Mouse (Mus musculus): ENCODE data around the gene Mlkl.

Gene Mlkl

DNA sequence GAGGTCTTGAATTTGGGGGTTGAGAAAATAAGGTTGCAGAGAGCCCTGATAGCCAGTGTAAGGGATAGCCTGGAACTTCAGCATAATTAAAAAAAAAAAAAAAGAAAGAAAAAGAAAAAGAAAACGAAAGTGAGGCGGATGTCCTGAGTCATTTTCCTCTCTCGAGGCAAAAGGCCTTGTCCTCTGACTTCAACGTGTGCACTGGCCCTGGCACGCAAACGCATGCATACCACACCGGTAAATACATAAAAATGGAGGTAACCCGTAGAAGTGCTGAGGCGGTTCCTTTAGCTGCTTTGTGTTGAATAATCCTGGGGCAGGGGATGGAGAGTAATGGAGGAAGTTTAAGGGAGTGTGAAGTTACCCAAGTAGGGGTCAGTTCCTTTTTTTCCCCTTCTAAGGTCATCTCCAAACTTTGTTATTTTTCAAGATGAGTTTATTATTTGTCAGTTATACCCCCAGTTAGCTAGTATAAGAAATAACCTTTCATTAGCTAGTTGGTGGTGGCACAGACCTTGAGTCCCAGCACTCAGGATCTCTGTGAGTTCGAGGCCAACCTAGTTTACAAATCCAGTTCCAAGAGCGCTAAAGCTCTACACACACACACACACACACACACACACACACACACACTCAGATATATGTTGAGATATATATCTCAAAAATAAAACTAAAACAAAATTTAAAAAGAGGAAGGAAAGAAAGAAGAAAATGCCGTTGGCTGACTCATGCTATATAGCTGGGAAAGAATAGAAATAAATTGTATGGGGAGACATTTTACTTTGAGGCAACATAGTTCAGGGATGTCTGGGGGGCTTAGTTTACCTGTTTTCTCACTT, 612 bp upstream of the Mlkl start:
- ChIA-PET POLR2A (interaction anchor here in 3 of 4 experiments (0.7 to 1.2 kb wide), 7 partner anchors 27 to 1190 kb away, joined by 3 to 8 read pairs (median 3); partner anchors contain the start of gene Rfwd3 (in 1 of the 3)), CTCF (interaction anchor here in 2 of 4 experiments (0.5 to 1.7 kb wide), 9 partner anchors 12 to 674 kb away, joined by 3 to 7 read pairs (median 3); partner anchors contain the start of gene Rfwd3 (in 1 of the 2))

DNA sequence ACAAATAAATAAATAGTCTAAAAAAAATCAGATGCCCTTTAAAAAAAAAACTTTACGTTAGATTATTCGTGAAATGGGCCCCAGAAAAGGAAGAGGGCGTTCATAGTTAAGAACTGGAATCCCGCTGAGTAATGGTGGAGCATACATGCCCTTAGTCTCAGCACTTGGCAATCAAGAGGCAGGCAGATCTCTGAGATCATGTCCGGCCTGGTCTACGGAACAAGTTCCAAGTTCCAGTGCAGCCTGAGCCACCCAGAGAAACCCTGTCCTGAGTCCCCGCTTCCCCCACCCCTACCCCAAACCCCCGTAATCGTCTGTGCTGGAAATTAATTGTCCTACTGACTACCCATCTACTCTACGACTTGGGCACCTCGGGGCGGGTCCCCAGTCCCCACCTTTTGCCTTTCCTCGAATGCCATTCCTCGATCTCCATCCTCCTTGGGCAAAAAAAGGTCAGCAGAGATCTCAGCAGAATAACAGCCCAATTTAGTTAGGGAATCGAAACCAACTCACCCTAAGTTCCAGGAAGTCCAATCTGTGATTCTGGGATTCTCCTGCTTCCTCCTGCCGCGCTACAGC, 577 bp downstream of the Mlkl start:
- ChIA-PET CTCF (interaction anchor here in 2 of 4 experiments (0.6 to 1.7 kb wide), 6 partner anchors 13 to 411 kb away, joined by 3 to 6 read pairs (median 3); partner anchors contain the start of gene Rfwd3 (in 1 of the 2)), POLR2A (interaction anchor here in 1 of 4 experiments (0.6 to 1.2 kb wide), 2 partner anchors 29 to 321 kb away, joined by 3 to 6 read pairs; no protein-coding TSS in a partner anchor)

DNA sequence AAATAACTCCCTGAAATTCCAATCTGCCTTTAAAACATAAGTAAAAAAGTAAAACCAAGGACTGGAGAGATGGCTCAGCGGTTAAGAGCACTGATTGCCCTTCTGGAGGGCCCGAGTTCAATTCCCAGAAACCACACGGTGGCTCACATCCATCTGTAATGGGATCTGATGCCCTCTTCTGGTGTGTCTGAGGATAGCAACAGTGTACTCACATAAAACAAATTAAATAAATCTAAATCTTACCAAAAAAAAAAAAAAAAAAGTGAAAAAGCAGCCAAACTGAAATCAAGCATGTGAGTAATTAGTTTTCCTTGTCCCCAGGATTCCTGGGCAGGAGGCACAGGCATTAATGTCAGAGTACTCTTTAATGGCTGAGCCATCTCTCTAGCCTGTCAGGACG, 1.3 kb downstream of the Mlkl start:
- ChIA-PET POLR2A (no interaction called here), CTCF (interaction anchor here in 1 of 4 experiments (1.0 kb wide), 1 partner anchor 102 kb away, joined by 4 read pairs; no protein-coding TSS in a partner anchor)

DNA sequence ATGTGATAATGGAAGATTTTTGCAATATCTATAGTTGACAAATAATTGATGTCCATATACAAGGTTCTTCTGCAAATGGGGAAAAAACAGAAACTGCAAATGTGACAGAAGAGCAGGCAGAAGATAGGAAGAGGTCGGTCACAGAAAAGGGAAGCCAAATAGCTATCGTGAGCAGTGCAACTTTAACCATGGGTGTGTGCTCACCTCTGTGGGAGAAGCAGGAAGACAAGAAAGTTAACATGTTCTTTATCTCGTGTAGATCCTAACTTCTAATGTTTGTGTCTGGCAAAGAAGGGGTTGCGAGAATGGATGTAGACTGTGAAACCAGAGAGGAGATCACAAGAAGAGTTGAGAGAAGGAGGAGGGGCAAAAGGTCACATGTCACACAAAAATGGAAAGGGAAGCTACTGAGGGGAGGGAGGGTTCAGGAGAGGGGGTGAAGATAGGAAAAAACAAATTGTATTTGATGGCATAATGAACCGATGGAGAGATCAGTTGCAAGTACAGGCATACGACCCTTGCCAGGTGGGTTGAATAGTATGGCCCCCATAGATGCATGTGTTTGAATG, 12.7 kb downstream of the Mlkl start:
- CTCF ChIA-PET: no interaction called here
- POLR2A ChIA-PET: interaction anchor here in 1 of 4 experiments (0.6 kb wide), 1 partner anchor 13 kb away, joined by 3 read pairs; no protein-coding TSS in a partner anchor

DNA sequence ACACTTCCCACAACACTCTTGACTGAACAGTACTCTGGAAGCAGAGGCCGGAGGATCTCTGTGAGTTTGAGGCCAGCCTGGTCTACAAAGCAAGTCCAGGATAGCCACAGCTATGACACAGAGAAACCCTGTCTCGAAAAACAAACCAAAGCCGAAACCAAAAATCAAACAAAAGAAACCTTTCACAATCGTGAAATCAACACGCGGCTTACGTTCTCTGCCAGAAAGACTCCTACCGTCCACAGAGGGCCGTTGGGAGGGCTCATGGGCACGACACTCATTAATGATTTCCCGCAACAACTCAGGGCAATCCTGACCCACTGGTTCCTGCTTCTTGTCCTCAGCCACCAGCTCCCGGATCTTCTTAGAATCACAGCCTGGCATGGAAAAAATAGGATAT, 23.2 kb downstream of the Mlkl start:
- ChIA-PET CTCF (interaction anchor here in 1 of 4 experiments (0.8 kb wide), 1 partner anchor 15 kb away, joined by 6 read pairs; the partner anchor contains the start of gene Rfwd3), POLR2A (interaction anchor here in 2 of 4 experiments (0.7 to 2.1 kb wide), 3 partner anchors 15 to 18 kb away, joined by 3 to 12 read pairs (median 5); partner anchors contain the start of gene Rfwd3 (in 1 of the 2))

DNA sequence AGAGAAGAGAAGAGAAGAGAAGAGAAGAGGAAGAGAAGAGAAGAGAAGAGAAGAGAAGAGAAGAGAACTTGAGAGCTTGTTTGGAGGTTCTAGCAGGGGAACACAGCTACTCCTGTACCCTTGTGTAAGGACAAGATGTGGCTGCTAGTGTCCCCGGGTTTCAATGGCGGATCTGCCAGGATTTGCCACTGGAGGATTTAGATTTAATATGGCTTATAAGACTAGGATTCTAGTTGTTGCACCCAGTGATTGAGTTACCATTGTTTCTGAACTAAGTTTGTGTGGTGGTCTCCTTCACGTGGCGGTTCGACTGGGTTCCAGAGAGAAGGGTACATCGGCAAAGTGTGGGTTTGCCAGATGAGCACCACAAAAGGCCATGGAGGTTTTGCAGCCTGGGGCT, 24.0 kb downstream of the Mlkl start:
- ChIA-PET CTCF (interaction anchor here in 1 of 4 experiments (0.6 to 2.3 kb wide), 3 partner anchors 9 to 222 kb away, joined by 4 to 7 read pairs (median 6); partner anchors contain the start of genes Rfwd3 and Znrf1), POLR2A (interaction anchor here in 3 of 4 experiments (0.7 to 2.1 kb wide), 3 partner anchors 10 to 18 kb away, joined by 3 to 12 read pairs (median 4); partner anchors contain the start of gene Rfwd3 (in 1 of the 3))

DNA sequence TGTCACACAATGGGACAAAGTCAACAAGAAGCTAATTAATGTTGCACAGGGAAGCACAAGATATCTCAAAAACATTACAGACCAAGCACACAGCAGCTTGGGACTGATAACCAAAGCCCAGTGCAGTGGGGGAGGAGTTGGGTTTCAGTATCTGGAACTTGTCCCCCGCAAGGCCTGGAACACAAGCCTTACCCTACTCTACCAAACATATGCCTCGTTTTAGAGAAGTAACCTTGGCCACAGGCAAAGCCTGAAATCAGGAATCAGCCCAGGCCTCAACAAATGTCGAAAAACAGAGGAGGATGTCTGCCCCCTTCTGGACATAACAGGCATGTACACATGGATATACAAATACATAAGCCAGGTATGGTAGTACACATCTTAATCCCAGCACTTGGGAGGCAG, 25.2 kb downstream of the Mlkl start:
- POLR2A ChIA-PET: interaction anchor here in 2 of 4 experiments (0.7 to 1.7 kb wide), 5 partner anchors 9 to 279 kb away, joined by 3 to 8 read pairs (median 4); partner anchors contain the start of gene Rfwd3 (in 2 of the 2)

DNA sequence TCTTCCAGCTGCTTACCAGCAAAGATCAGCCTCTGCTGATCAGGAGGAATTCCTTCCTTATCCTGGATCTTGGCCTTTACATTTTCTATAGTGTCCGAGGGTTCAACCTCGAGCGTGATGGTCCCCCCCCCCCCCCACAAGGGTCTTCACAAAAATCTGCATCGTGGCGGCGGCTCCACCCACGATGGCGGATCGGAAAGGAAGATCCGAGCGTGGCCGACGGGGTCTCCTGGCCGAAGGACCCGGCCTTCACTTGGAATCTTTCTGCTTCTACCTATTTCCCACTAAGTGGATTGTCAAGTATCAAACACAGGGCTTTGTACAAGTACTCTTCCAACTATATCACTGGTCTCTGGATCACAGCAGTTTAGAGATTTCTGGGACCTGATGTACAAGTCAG, 28.0 kb downstream of the Mlkl start:
- ChIA-PET POLR2A (interaction anchor here in 2 of 4 experiments (0.7 to 1.3 kb wide), 2 partner anchors 10 to 184 kb away, joined by 3 read pairs; partner anchors contain the start of gene Rfwd3 (in 1 of the 2)), CTCF (interaction anchor here in 3 of 4 experiments (0.5 to 1.8 kb wide), 3 partner anchors 10 to 128 kb away, joined by 3 read pairs; partner anchors contain the start of gene Rfwd3 (in 2 of the 3))

More for the DNA sequence above, 25.2 kb downstream of the Mlkl start:
- CTCF ChIA-PET: interaction anchor here in 3 of 4 experiments (0.8 to 2.3 kb wide), 5 partner anchors 8 to 126 kb away, joined by 3 to 8 read pairs (median 6); partner anchors contain the start of gene Rfwd3 (in 1 of the 3)

DNA sequence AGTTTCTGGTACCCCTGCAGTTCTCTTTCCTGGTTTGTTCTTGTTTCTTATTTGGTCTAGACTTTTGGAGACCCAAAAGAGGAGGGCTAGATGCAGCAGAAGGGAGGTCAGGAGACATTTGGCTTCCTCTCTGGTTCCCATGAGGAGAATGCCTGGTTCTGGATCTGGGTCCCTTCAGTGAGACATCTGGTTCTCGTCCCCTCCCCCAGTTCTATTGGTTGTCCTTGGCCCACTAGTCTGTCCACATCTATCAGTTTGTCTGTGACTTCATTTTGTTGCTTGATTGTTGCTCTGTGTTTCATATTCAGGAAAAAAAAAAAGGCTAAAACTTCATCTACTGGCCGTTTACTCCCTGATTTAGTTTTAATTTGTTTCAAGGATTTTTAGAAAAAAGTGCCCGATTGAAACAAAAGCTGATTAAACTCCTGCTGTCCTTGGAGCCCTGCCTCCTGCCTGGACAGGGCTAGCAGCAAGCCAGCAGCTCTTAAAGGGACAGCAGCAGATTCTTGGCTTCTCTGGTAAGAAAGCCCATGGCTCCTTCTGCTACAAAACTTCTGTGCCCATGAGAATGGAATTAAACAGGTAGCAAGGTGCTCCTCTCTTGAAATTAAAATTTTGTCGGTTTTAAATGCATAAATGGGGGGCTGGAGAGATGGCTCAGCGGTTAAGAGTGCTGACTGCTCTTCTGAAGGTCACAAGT, 32.8 kb downstream of the Mlkl start:
- CTCF ChIA-PET: interaction anchor here in 2 of 4 experiments (0.7 to 1.1 kb wide), 3 partner anchors 8 to 87 kb away, joined by 4 to 7 read pairs (median 4); no protein-coding TSS in a partner anchor
- POLR2A ChIA-PET: interaction anchor here in 2 of 4 experiments (0.7 to 1.3 kb wide), 5 partner anchors 23 to 461 kb away, joined by 3 to 4 read pairs (median 4); partner anchors contain the start of gene Glg1 (in 1 of the 2)

DNA sequence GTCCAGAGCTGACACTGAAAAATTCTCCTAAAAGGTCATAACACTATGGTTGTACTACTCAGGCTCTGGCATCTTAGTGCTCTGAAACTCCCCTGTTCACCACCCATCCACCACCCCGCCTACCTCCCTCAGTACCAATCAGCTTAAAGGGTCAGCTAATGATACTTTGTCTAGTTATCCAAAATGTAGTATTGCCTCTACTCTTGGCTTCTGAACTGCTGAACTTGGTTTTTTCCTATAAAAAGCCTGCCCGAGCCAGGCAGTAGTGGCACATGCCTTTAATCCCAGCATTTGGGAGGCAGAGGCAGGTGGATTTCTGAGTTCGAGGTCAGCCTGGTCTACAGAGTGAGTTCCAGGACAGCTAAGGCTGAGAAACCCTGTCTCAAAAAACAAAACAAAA, 33.6 kb downstream of the Mlkl start:
- ChIA-PET CTCF (interaction anchor here (0.6 to 1.3 kb wide), 7 partner anchors 8 to 675 kb away, joined by 3 to 8 read pairs (median 6); no protein-coding TSS in a partner anchor), POLR2A (interaction anchor here in 3 of 4 experiments (0.6 to 1.7 kb wide), 21 partner anchors 9 to 675 kb away, joined by 3 to 5 read pairs (median 3); partner anchors contain the start of genes Cfdp1 (in 1 of the 3) and Glg1 (in 1 of the 3))

DNA sequence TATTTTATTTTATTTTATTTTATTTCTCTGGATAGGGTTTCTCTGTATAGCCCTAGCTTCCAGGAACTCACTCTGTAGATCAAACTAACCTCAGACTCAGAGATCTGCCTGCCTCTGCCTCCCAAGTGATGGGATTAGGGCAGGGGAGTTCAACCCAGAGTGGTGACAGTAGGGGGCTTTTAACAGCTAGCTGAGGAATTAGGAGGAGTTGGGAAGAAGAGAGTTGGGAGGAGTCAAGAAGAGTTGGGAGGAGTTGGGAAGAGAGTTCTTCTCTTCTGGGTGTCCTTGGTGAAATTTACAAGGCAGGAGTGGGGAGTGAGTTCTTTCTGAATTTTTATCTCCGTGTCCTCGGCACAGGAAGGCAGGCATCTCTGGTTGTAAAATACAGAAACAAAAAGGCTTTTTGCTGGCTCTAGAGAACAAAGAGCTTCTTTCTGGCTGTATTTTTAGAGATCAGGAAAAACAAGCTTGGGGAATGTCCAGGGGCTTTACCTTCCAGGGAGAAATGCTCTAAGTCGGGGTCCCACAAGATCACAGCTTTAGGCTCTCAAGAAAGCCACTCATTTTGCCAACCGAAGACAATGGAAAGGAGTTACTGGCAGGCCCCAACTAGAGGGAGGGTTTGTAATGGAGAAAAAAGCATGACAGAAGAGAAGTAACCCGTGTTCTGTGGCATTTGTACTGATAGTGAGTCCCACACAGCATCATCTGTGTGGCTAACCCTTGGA, 34.7 kb downstream of the Mlkl start:
- CTCF ChIA-PET: interaction anchor here in 2 of 4 experiments (0.6 to 1.3 kb wide), 2 partner anchors 22 to 674 kb away, joined by 4 to 7 read pairs; no protein-coding TSS in a partner anchor
- POLR2A ChIA-PET: interaction anchor here in 3 of 4 experiments (0.6 to 1.7 kb wide), 13 partner anchors 10 to 673 kb away, joined by 3 to 5 read pairs (median 3); no protein-coding TSS in a partner anchor

DNA sequence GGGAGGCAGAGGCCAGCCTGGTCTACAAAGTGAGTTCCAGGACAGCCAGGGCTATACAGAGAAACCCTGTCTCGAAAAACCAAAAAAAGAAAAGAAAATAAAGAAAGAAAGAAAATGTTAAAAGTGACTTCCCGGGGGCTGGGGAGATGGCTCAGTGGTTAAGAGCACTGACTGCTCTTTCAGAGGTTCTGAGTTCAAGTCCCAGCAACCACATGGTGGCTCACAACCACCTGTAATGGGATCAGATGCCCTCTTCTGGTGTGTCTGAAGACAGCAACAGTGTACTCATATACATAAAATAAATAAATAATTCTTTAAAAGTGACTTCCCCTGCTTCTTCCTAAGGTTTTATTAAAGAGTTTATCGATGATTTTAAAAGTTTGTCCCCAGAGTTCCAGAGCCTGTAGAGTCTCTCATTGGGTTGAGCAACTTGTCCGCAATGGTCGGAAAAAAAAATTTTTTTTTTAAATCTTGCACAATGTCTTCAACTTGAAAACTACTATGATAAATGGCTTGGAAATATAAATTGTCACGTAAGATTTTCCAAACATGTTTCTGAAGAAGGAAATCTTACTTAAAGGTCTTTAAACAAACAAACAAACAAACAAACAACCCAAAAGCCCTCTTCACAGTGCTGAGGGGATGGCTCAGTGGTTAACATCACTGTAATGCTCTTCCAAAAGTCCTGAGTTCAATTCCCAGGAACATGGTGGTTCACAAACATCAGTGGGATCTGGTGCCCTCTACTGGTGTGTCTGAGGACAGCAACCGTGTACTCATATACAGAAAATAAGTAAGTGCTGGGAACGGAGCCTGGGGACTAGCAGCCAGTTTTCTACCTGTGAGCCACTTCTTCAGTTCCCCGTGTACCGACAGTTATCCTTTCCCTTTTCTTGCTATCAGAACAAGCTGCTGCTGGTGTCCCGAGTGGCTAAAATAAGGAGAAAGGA, 37.1 kb downstream of the Mlkl start:
- CTCF ChIA-PET: interaction anchor here in 3 of 4 experiments (0.6 to 1.1 kb wide), 15 partner anchors 22 to 1331 kb away, joined by 3 to 7 read pairs (median 4); partner anchors contain the start of genes Ddx19b (in 1 of the 3) and Mlkl (in 1 of the 3)
- POLR2A ChIA-PET: interaction anchor here (0.7 to 2.9 kb wide), 85 partner anchors 7 to 778 kb away, joined by 3 to 60 read pairs (median 4); partner anchors contain the start of genes Glg1 (in 3 of the 4), Aars (in 1 of the 4), Ddx19a (in 1 of the 4) and Ddx19b (in 1 of the 4)

DNA sequence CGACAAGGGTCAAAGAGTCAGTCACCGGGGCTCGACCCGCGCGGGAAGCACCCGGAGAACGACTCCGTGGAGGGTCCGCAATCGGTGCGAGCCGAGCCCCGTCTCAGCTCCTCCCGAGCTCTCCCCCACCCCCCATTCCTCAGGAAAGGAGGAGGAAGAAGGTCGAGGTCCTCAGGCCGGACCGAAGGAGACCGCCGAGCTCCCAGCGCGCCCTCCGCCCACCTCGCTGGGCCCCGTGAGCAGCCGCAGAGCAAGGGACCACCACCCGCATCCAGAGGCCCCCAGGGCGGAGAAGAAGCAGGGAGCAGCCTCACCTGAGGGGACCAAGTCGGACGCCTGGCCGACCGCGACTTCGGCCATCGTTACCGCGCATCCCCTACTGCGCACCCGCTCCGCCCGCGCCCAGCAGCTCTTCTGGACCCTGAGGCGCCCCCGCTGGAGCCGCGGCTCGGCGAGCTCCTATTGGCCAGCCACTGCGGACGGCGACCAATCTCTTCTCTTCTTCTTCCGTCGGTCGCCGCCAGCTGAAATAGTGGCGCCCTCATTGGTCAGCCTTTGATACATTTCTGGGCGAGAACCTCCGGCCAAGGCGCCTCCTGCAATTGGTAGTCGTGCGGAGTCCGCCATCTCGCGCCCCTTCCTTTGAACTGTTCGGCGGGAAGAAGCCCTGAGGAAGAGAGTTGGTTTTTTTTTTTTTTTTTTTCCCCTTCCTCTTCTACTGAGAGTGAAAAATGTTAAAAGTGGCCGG, 38.0 kb downstream of the Mlkl start, which contains the start of gene Rfwd3:
TSS of gene Rfwd3 (minus strand) at position 402 of the 748 bp plus-strand sequence.
- POLR2A ChIA-PET: interaction anchor here (0.6 to 2.9 kb wide), 126 partner anchors 8 to 1045 kb away, joined by 3 to 60 read pairs (median 4); partner anchors contain the start of genes Glg1 (in 3 of the 4), Aars (in 1 of the 4), Ddx19a (in 1 of the 4) and Ddx19b (in 1 of the 4)
- CTCF ChIA-PET: interaction anchor here (0.5 to 1.2 kb wide), 37 partner anchors 9 to 1330 kb away, joined by 3 to 14 read pairs (median 4); partner anchors contain the start of genes Ddx19b (in 1 of the 4), Fuk (in 1 of the 4), Glg1 (in 1 of the 4) and Il34 (in 1 of the 4)

DNA sequence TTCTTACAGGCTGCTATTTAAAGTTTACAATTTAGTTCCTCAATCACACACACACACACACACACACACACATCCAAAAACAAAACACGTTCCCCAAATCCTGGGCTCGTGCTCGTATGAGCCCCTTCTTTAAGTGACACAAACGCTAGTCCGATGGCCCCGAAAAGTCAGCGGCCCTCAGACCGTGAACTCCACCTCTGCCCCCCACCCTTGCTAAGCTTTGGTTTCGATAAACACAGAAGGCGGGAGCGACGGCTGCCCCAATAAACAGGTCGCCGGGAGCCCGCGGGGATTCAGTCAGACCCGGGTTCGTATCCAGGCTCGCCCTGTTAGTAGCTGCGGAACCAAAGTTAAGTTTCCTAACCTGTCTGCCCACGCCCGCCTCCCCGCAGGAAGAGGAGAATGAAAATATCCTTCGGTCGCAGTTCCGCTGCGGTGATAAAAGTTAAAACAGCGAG, 38.6 kb downstream of the Mlkl start:
- POLR2A ChIA-PET: interaction anchor here (0.6 to 2.9 kb wide), 92 partner anchors 8 to 777 kb away, joined by 3 to 60 read pairs (median 4); partner anchors contain the start of genes Glg1 (in 3 of the 4), Aars (in 1 of the 4), Ddx19a (in 1 of the 4) and Ddx19b (in 1 of the 4)
- CTCF ChIA-PET: interaction anchor here in 2 of 4 experiments (0.7 to 1.2 kb wide), 10 partner anchors 11 to 397 kb away, joined by 3 to 14 read pairs (median 3); partner anchors contain the start of genes Ddx19b (in 1 of the 2), Fuk (in 1 of the 2) and Glg1 (in 1 of the 2)

All from embryonic stem cell, embryonic (primary cell).